Mouse (Mus musculus) stomach, postnatal 0 days (tissue): ENCODE data around the gene Gja8.

Source experiments
- CTCF ChIP-seq: IDR thresholded peaks from 2 replicates; pipeline ENCODE4 v1.5.1; 2016; ENCODE audit warnings: antibody characterized with exemption, low read depth, mild to moderate bottlenecking, moderate library complexity
- EP300 ChIP-seq: optimal IDR thresholded peaks from 2 replicates; pipeline ENCODE3; 2016; ENCODE audit warnings: antibody characterized with exemption

DNA sequence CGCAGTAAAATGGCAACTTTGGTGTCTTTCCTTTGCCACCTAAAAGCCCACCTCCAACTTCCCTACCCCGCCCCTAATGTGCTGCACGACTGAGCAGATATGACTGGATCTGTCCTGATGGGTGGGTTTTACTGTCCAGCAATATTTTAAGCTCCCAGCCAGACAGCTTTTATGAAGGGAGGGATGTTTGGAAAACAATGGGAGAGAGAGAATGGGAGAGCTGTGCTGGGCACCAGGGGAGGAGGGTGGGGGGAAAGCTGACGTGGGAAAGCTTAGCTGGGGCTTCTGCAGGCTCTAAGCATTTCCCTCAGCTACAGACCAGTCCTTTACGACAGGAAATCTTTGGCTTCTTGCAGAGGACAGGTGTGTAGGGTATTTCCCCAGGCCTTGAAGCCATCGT is at the start of gene Gja8:
- no peak for TF ChIP-seq CTCF
- no peak for TF ChIP-seq EP300
